Mouse (Mus musculus) myocyte (in vitro differentiated cells): Measurements from ENCODE around the gene Adat1.

ENCODE experiments used
- CEBPB ChIP-seq: IDR thresholded peaks from 2 replicates; pipeline ENCODE4 v1.6.1; 2011; ENCODE audit warnings: mild to moderate bottlenecking, moderate library complexity; ENCODE audit not compliant: poor library complexity, insufficient read depth, severe bottlenecking
- E2F4 ChIP-seq: IDR thresholded peaks from one replicate; pipeline ENCODE4 v1.6.1; 2011; ENCODE audit warnings: mild to moderate bottlenecking, control low read depth, moderate library complexity; ENCODE audit not compliant: insufficient read depth
- MAX ChIP-seq: IDR thresholded peaks from one replicate; pipeline ENCODE4 v1.6.1; 2011; ENCODE audit warnings: low read depth, mild to moderate bottlenecking, control low read depth
- MYOD1 ChIP-seq, 3 experiments: IDR thresholded peaks; one replicate each; pipeline ENCODE4 v1.6.1; 2011; ENCODE audit warnings: control low read depth in 2 of 3, low read depth in 2 of 3, mild to moderate bottlenecking in 2 of 3, moderate library complexity in 1 of 3; ENCODE audit not compliant: insufficient read length in 2 of 3, control insufficient read depth in 1 of 3
- MYOG ChIP-seq, 3 experiments: IDR thresholded peaks; one replicate each; pipeline ENCODE4 v1.6.1; 2011; ENCODE audit warnings: control low read depth in 2 of 3, low read depth in 2 of 3, mild to moderate bottlenecking in 2 of 3; ENCODE audit not compliant: insufficient read length in 2 of 3, control insufficient read depth in 1 of 3, insufficient read depth in 1 of 3
- POLR2A ChIP-seq: IDR thresholded peaks from one replicate; pipeline ENCODE4 v1.6.1; 2011; ENCODE audit warnings: low read depth, mild to moderate bottlenecking, control low read depth, moderate library complexity; ENCODE audit not compliant: insufficient read length
- POLR2AphosphoS2 ChIP-seq: IDR thresholded peaks from one replicate; pipeline ENCODE4 v1.6.1; 2011; ENCODE audit warnings: low read depth, control low read depth; ENCODE audit not compliant: insufficient read length
- REST ChIP-seq: IDR thresholded peaks from one replicate; pipeline ENCODE4 v1.6.1; 2011; ENCODE audit warnings: mild to moderate bottlenecking, control low read depth, moderate library complexity; ENCODE audit not compliant: insufficient read depth, insufficient read length
- SRF ChIP-seq: IDR thresholded peaks from one replicate; pipeline ENCODE4 v1.6.1; 2011; ENCODE audit warnings: low read depth; ENCODE audit not compliant: control insufficient read depth, insufficient read length
- TCF12 ChIP-seq: IDR thresholded peaks from one replicate; pipeline ENCODE4 v1.6.1; 2011; ENCODE audit warnings: mild to moderate bottlenecking, control low read depth; ENCODE audit not compliant: poor library complexity, insufficient read depth, severe bottlenecking
- TCF3 ChIP-seq: IDR thresholded peaks from one replicate; pipeline ENCODE4 v1.6.1; 2011; ENCODE audit warnings: low read depth, control low read depth; ENCODE audit not compliant: insufficient read length
- USF1 ChIP-seq: IDR thresholded peaks from one replicate; pipeline ENCODE4 v1.6.1; 2011; ENCODE audit warnings: low read depth, mild to moderate bottlenecking, control low read depth, moderate library complexity

DNA sequence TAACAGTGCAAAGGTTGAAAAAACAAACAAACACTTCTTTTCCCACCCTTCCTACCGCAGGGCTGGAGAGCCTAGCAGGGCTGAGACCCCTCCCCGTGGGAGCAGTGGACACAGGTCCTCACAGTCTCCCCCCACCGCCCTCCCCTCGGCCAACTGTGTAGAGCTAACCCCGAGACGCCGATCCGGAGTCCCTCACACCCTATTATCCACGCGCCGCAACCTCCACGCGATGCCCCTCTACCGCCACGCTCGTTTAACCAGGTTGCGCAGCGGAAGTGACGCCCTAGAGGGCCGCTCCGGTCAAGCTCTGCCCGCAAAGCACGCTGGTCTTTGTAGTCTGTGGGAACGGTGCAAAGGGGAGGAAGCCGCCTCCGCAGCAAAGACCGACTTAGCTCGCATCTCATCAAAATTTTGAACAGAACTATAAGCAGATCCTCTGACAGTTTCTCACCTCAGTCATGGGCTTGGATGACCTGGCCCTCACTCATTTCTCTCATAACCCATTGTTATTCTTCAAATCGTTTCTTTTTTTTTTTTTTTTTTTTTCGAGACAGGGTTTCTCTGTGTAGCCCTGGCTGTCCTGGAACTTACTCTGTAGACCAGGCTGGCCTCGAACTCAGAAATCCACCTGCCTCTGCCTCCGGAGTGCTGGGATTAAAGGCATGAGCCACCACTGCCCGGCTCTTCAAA lies at the start of gene Adat1:
- TF ChIP-seq POLR2A = peak; percentile 91
- peak; percentile 99 for TF ChIP-seq POLR2AphosphoS2
- no peak for TF ChIP-seq USF1
- TF ChIP-seq TCF3 = no peak
- TF ChIP-seq MYOD1 (IDR thresholded peaks at IDR 0.05; ENCODE audit: control insufficient read depth in 1 of 3, insufficient read length in 2 of 3, low read depth in 2 of 3) = no peak
- no peak for TF ChIP-seq MAX
- TF ChIP-seq REST = no peak
- no peak for TF ChIP-seq CEBPB
- TF ChIP-seq TCF12 = no peak
- TF ChIP-seq MYOG (IDR thresholded peaks at IDR 0.05; ENCODE audit: control insufficient read depth in 1 of 3, insufficient read depth in 1 of 3, insufficient read length in 2 of 3, low read depth in 2 of 3) = no peak
- TF ChIP-seq E2F4 = peak; percentile 80
- TF ChIP-seq SRF = peak; percentile 50
